Mouse (Mus musculus) hindbrain, embryonic 14.5 days (tissue): ENCODE measurements around the gene Chid1. TPM values are rescaled to one million over a fixed set of nuclear protein-coding genes. Genes with fewer than 3 reads are reported as not detected.

ENCODE experiments used
- ATAC-seq: fragments of 200-750 bp; cut with Nextera tagmentation; 2 replicates; pipeline ENCODE4 v1.8.0; 2017; ENCODE audit warnings: moderate number of reproducible peaks, mild to moderate bottlenecking, moderate TSS enrichment, moderate library complexity; ENCODE audit not compliant: low FRiP score
- DNase-seq: peaks from one replicate; pipeline ENCODE4 v3.0.0-alpha.2; 2015; ENCODE audit warnings: low spot score
- H3K27ac ChIP-seq: fragments of 300-500 bp; sonication (generic); 2 replicates; pipeline ENCODE4 v1.5.1; 2014; ENCODE audit warnings: mild to moderate bottlenecking, moderate library complexity
- H3K27me3 ChIP-seq: fragments of 300-500 bp; sonication (generic); 2 replicates; pipeline ENCODE4 v1.6.1; 2014; ENCODE audit warnings: mild to moderate bottlenecking, low read length, mixed read lengths; ENCODE audit not compliant: control insufficient read depth, insufficient read depth
- H3K36me3 ChIP-seq: fragments of 300-500 bp; sonication (generic); replicated peaks from 2 replicates; pipeline ENCODE4 v1.6.1; 2014; ENCODE audit not compliant: control insufficient read depth, insufficient read depth
- H3K4me1 ChIP-seq: fragments of 300-500 bp; sonication (generic); replicated peaks from 2 replicates; pipeline ENCODE4 v1.6.1; 2014; ENCODE audit warnings: antibody characterized with exemption, low read length, mixed read lengths; ENCODE audit not compliant: control insufficient read depth, insufficient read depth
- H3K4me2 ChIP-seq: fragments of 300-500 bp; sonication (generic); replicated peaks from 2 replicates; pipeline ENCODE4 v1.6.1; 2014; ENCODE audit warnings: mild to moderate bottlenecking, moderate library complexity
- H3K4me3 ChIP-seq: fragments of 300-500 bp; sonication (generic); replicated peaks from 2 replicates; pipeline ENCODE4 v1.5.1; 2014; ENCODE audit warnings: mild to moderate bottlenecking, low read length
- H3K9ac ChIP-seq: fragments of 300-500 bp; sonication (generic); 2 replicates; pipeline ENCODE4 v1.6.1; 2014
- H3K9me3 ChIP-seq: fragments of 300-500 bp; sonication (generic); 2 replicates; pipeline ENCODE4 v1.6.1; 2016; ENCODE audit warnings: low read length; ENCODE audit not compliant: control insufficient read depth
- WGBS: fragments of 180-500 bp; shearing (Covaris S2); extraction: QIAGEN DNeasy Blood & Tissue Kit; methylation state at CpG from one replicate; pipeline ENCODE4 v1.1.7; 2014; 5-methylcytosine and 5-hydroxymethylcytosine counted together
- polyA plus RNA-seq: library from polyadenylated mRNA; unstranded; fragments of >200 nt; fragmentation: Nextera tagmentation; extraction: Ambion mirVana; gene quantifications from 2 replicates; pipeline ENCODE4 v1.2.1, GENCODE M21; 2014

The Chid1 gene
- polyA plus RNA-seq: 45.5 and 47.8 TPM in 2 replicates

GRCm38 (mm10) chr7:141539556-141540311, at the start of gene Chid1:
Gene Chid1, minus strand, starts transcription at chr7:141539857.
- Histone ChIP-seq H3K9me3 (no peaks in the 10 kb centered on the region), H3K4me3 (peak within 1 kb of the TSS; percentile 73), H3K9ac (peak within 1 kb of the TSS; percentile 83), H3K4me1 (peaks cover 16% of the 10 kb centered on the region), H3K27ac (peak within 1 kb of the TSS; percentile 79), H3K4me2 (peak within 1 kb of the TSS; percentile 85), H3K27me3 (no peaks in the 10 kb centered on the region), H3K36me3 (no peaks in the 10 kb centered on the region)
- ATAC-seq (peak; percentile 97), DNase-seq (peak; percentile 99)
- 2% methylated on average over 46 of the region's 46 CpGs for WGBS

GRCm38 (mm10) chr7:141588890-141589289, 49.2 kb upstream of the Chid1 start:
- 97% methylated on average over 6 of the region's 6 CpGs for WGBS
- Histone ChIP-seq H3K36me3 (peaks cover 38% of the 10 kb centered on the region), H3K9me3 (no peaks in the 10 kb centered on the region), H3K27me3 (no peaks in the 10 kb centered on the region), H3K4me2 (no peak overlapping the region), H3K27ac (no peak overlapping the region), H3K4me3 (no peak overlapping the region), H3K9ac (no peak overlapping the region), H3K4me1 (no peaks in the 10 kb centered on the region)
- DNase-seq (no peak), ATAC-seq (no peak)

- Histone ChIP-seq H3K27me3 (no peaks in the 10 kb centered on the region), H3K36me3 (peaks cover 25% of the 10 kb centered on the region), H3K27ac (no peak overlapping the region), H3K4me3 (no peak overlapping the region), H3K4me1 (no peaks in the 10 kb centered on the region), H3K9ac (no peak overlapping the region), H3K9me3 (no peaks in the 10 kb centered on the region), H3K4me2 (no peak overlapping the region)
- no peak for DNase-seq
- 93% methylated on average over 1 of the region's 1 CpGs for WGBS
- no peak for ATAC-seq
These were observed 46.2 kb upstream of the Chid1 start for GRCm38 (mm10) chr7:141585881-141586280.

GRCm38 (mm10) chr7:141585288-141585687, 45.6 kb upstream of the Chid1 start:
- H3K9ac ChIP-seq: no peak overlapping the region
- H3K4me2 ChIP-seq: no peak overlapping the region
- no peak for DNase-seq
- no peak overlapping the region for H3K27ac ChIP-seq
- no peak for ATAC-seq
- no peaks in the 10 kb centered on the region for H3K9me3 ChIP-seq
- H3K4me3 ChIP-seq: no peak overlapping the region
- H3K36me3 ChIP-seq: peaks cover 21% of the 10 kb centered on the region
- H3K4me1 ChIP-seq: no peaks in the 10 kb centered on the region
- WGBS: 90% methylated on average over 4 of the region's 4 CpGs
- no peaks in the 10 kb centered on the region for H3K27me3 ChIP-seq

- 86% methylated on average over 4 of the region's 5 CpGs for WGBS
- H3K4me1 ChIP-seq: no peaks in the 10 kb centered on the region
- H3K9me3 ChIP-seq: no peaks in the 10 kb centered on the region
- DNase-seq: no peak
- no peak overlapping the region for H3K4me3 ChIP-seq
- no peak overlapping the region for H3K9ac ChIP-seq
- H3K4me2 ChIP-seq: no peak overlapping the region
- H3K36me3 ChIP-seq: peaks cover 11% of the 10 kb centered on the region
- H3K27ac ChIP-seq: no peak overlapping the region
- no peak for ATAC-seq
- H3K27me3 ChIP-seq: no peaks in the 10 kb centered on the region
These were observed 44.6 kb upstream of the Chid1 start for GRCm38 (mm10) chr7:141584048-141584841.

GRCm38 (mm10) chr7:141581323-141581722, 41.7 kb upstream of the Chid1 start:
- Histone ChIP-seq H3K4me3 (no peak overlapping the region), H3K4me2 (no peak overlapping the region), H3K9ac (no peak overlapping the region), H3K4me1 (no peaks in the 10 kb centered on the region), H3K27ac (no peak overlapping the region), H3K36me3 (no peaks in the 10 kb centered on the region), H3K9me3 (no peaks in the 10 kb centered on the region), H3K27me3 (no peaks in the 10 kb centered on the region)
- DNase-seq: no peak
- no peak for ATAC-seq
- 72% methylated on average over 7 of the region's 7 CpGs for WGBS

- no peak overlapping the region for H3K4me2 ChIP-seq
- 96% methylated on average over 2 of the region's 2 CpGs for WGBS
- no peak overlapping the region for H3K27ac ChIP-seq
- H3K9ac ChIP-seq: no peak overlapping the region
- H3K9me3 ChIP-seq: no peaks in the 10 kb centered on the region
- no peaks in the 10 kb centered on the region for H3K36me3 ChIP-seq
- DNase-seq (no peak), ATAC-seq (no peak)
- H3K27me3 ChIP-seq: no peaks in the 10 kb centered on the region
- H3K4me1 ChIP-seq: no peaks in the 10 kb centered on the region
- no peak overlapping the region for H3K4me3 ChIP-seq
These were observed 39.3 kb upstream of the Chid1 start for GRCm38 (mm10) chr7:141578943-141579342.

GRCm38 (mm10) chr7:141578511-141578910, 38.9 kb upstream of the Chid1 start:
- Histone ChIP-seq H3K4me1 (no peaks in the 10 kb centered on the region), H3K4me2 (no peak overlapping the region), H3K27me3 (no peaks in the 10 kb centered on the region), H3K9me3 (no peaks in the 10 kb centered on the region), H3K4me3 (no peak overlapping the region), H3K9ac (no peak overlapping the region), H3K27ac (no peak overlapping the region), H3K36me3 (no peaks in the 10 kb centered on the region)
- ATAC-seq: no peak
- DNase-seq: no peak
- 100% methylated on average over 1 of the region's 1 CpGs for WGBS

- WGBS: 91% methylated on average over 3 of the region's 3 CpGs
- H3K4me3 ChIP-seq: no peak overlapping the region
- no peak overlapping the region for H3K4me2 ChIP-seq
- H3K27ac ChIP-seq: no peak overlapping the region
- H3K9me3 ChIP-seq: no peaks in the 10 kb centered on the region
- no peaks in the 10 kb centered on the region for H3K27me3 ChIP-seq
- ATAC-seq (no peak), DNase-seq (no peak)
- H3K36me3 ChIP-seq: no peaks in the 10 kb centered on the region
- no peaks in the 10 kb centered on the region for H3K4me1 ChIP-seq
- H3K9ac ChIP-seq: no peak overlapping the region
These were observed 38.1 kb upstream of the Chid1 start for GRCm38 (mm10) chr7:141577801-141578200.
